Mouse (Mus musculus) olfactory bulb, adult 2 months (tissue): ENCODE results near the gene Pdxk.

Source experiments
- CTCF ChIP-seq: fragments of 200-500 bp; IDR thresholded peaks from 2 replicates; pipeline ENCODE4 v1.5.1; 2012; ENCODE audit warnings: low read depth, mild to moderate bottlenecking, low read length, moderate library complexity; ENCODE audit not compliant: insufficient read depth
- POLR2A ChIP-seq: fragments of 200-500 bp; IDR thresholded peaks from 2 replicates; pipeline ENCODE4 v1.6.1; 2012; ENCODE audit warnings: mild to moderate bottlenecking, low read depth, low read length, moderate library complexity; ENCODE audit not compliant: insufficient read depth

GRCm38 (mm10) chr10:78502986-78503733 lies 38.4 kb upstream of the Pdxk start:
- TF ChIP-seq POLR2A = no peak
- TF ChIP-seq CTCF = no peak
